Mouse (Mus musculus) monocyte, adult 5-6 weeks (primary cell): ENCODE results near the gene Rab37. TPM values are rescaled to one million over a fixed set of nuclear protein-coding genes. Genes with fewer than 3 reads are reported as not detected.

Source experiments
- ATAC-seq: fragments of 153-309, 156-312 bp; replicated peaks from 2 replicates; pipeline ENCODE4 v1.8.0; 2017; ENCODE audit warnings: mild to moderate bottlenecking; ENCODE audit not compliant: low TSS enrichment, insufficient number of reproducible peaks, severe bottlenecking, poor library complexity, low FRiP score
- total RNA-seq: library from RNA; stranded (forward); fragments of 200-1000, 200-491, 200-594 nt; gene quantifications from 3 replicates; pipeline ENCODE4 v1.2.3, GENCODE M21; 2017

Gene Rab37
- total RNA-seq, 1 experiment from 2014 or later: 33.2 TPM

GRCm38 (mm10) chr11:115181913-115182638 is 90.8 kb downstream of the Rab37 start:
- peak; percentile 62 for ATAC-seq

- ATAC-seq: no peak
Observed at GRCm38 (mm10) chr11:115184973-115185372, 93.7 kb downstream of the Rab37 start.

GRCm38 (mm10) chr11:115187224-115187639 is 96.0 kb downstream of the Rab37 start, which contains the start of gene Tmem104:
Tmem104 (plus strand) TSS chr11:115187487.
- peak; percentile 45 for ATAC-seq

DNA sequence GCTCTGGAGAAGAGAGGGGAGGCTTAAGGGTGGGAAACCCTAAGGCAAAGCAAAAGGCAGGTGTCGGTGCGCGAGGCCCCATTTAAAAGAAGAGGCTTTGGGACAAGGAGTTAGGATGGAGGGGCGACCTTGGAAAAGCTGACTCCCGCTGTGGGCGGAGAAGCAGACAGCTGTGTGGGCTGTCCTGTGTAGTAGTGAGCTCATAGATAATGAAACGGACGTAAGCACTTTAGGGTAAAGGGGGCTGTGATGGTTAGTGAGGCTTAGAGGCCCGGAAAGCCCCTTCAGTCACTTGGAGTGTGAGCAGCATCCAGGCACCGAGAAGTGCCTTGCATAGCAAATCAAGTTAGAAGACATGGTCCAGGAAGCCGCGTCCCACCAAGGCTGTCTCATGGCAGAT is 96.5 kb downstream of the Rab37 start, which contains the start of gene Nat9:
Gene Nat9 (minus strand): TSS at position 167 of the 400 bp plus-strand sequence.
- no peak for ATAC-seq

GRCm38 (mm10) chr11:115188539-115189231 is 97.5 kb downstream of the Rab37 start:
- peak; percentile 66 for ATAC-seq

GRCm38 (mm10) chr11:115189304-115189703 is 98.1 kb downstream of the Rab37 start:
- ATAC-seq: peak; percentile 59

- peak; percentile 41 for ATAC-seq
Observed at GRCm38 (mm10) chr11:115192180-115192579, 100.9 kb downstream of the Rab37 start.

DNA sequence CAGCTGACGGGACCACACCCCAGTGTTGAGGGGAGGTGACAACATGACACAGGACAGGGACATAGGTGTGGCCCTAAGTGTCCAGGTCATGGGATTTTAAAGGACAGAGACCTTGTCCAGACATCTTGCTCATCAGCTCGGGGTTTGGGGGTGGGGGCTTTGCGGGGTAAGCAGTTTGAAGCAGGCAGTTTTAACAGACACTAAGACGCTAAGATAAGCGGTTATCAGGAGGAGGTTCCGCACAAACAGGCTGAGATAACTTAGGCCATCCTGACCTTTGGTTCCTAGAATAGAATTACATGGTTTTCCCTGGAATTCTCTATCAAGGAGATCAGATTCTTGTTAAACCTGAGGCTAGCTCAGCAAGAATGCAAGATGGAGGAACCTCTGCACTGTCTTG is 103.5 kb downstream of the Rab37 start:
- ATAC-seq: no peak

GRCm38 (mm10) chr11:115195933-115196332 is 104.7 kb downstream of the Rab37 start:
- ATAC-seq: no peak

DNA sequence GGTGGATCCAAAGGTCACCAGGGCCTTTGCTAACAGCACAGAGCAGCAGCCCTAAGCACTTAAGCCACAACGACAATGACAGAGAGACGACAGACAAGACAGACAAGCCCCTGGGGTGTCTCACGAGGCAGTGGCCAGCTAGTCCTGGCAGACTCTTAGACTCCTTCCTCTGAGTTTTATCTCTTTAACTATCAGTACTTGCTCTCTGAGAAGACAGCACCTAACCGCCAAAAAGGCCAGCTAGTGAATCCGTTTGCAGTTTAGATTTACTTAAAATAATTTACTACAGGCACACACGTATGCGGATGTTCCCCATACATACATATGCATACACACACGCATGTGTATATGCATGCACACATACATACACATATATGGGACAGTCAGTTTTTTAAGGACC is 106.3 kb downstream of the Rab37 start:
- ATAC-seq: no peak

GRCm38 (mm10) chr11:115198932-115199384 is 107.7 kb downstream of the Rab37 start:
- peak; percentile 75 for ATAC-seq

DNA sequence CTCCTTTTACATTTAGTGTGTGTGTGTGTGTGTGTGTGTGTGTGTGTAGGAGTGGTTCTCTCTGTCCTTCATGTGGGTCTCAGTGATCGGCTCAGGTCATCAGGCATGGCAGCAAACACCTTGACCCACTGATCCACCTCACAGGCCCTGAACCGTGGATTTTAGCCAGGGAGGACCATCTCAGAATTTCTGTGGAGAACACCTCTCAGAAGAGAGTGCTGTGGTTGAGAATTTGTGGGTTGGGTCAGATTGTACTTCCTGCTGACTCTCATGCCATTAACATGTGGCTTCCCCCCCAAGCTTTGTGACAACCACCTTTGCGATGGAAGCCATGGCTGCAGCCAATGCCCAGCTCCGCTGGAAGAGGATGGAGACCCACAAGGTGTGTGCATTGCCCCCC is 109.3 kb downstream of the Rab37 start:
- ATAC-seq: no peak

DNA sequence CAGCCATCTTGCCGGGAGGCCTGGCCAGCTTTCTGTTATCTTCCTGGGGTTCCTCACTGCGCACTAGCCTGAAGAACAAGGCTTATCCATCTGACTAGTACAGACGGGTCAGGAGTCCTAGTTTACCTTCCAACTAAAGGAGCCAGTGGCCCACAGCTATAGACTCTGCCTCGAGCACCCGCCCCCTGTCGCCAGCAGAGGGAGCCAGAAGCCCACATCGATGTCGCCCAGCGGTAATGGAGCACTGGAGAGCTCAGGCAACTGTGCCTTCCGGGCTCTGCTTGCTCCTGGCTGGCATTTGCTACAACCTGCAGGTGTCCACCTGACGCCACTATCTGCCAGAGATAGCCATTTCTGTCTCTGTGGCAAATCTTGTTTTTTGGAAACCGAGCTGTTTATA is 111.1 kb downstream of the Rab37 start:
- ATAC-seq: peak; percentile 54

DNA sequence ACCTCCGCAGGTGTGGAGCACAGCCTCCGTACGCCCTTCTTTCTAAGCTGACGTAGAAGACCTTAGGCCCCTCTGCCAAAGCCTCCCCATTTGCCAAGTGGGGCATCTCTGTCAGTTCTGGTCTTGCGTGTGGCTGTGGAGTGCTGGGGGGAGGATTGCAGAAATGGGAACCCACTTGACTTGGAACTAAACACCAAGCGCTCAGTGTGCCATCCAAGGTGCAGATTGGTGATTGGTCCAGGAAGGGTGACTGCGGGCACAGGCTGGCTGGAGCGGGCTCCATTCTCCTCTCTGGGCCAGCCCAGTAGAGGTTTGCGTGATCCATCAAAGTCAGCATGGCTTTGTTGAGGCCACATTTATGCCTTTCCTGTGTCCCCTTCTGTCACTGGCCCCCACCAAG is 111.5 kb downstream of the Rab37 start:
- ATAC-seq: no peak

DNA sequence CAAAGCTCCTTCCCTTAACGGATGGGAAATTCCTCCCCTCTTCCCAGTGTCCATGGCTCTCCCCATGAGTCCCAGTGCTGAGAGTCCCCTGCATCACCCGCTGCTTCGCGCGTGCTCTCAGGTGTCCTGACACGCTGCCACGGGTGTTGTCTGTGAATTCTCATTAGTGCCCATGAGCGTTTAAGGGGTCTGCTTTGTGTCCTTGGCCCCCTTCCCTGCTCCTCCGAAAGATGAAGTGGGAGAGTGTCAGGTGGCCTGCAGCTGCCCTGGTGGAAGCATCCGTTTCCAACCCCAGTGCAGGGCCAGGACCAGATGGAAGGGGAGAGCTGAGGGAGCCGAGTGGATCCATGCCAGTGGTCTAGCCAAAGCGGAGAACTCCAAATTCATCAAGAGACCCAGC is 116.9 kb downstream of the Rab37 start:
- no peak for ATAC-seq

GRCm38 (mm10) chr11:115208776-115209732 is 117.8 kb downstream of the Rab37 start:
- peak; percentile 77 for ATAC-seq

DNA sequence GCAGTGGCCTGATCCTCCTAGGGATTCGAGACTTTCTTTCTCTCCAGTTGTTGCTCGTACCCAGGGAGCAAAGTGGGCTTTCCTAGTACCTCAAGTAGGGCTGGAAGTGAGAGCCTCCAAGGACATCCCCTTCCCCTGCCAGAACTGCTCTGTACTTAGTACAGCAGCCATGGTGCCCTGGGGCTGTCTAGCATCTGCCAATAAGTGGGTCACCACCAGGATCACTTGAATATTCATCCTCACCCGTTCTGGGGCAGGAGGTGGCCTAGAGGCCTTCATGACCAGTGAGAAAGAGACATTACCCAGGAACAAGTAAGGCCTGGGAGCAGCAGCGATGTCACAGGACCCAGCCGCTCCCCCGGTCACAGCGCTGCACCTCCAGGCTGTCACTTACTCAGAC is 118.7 kb downstream of the Rab37 start:
- ATAC-seq: no peak
